Mouse (Mus musculus): Measurements from ENCODE around the gene 1700020D05Rik.

Gene 1700020D05Rik

DNA sequence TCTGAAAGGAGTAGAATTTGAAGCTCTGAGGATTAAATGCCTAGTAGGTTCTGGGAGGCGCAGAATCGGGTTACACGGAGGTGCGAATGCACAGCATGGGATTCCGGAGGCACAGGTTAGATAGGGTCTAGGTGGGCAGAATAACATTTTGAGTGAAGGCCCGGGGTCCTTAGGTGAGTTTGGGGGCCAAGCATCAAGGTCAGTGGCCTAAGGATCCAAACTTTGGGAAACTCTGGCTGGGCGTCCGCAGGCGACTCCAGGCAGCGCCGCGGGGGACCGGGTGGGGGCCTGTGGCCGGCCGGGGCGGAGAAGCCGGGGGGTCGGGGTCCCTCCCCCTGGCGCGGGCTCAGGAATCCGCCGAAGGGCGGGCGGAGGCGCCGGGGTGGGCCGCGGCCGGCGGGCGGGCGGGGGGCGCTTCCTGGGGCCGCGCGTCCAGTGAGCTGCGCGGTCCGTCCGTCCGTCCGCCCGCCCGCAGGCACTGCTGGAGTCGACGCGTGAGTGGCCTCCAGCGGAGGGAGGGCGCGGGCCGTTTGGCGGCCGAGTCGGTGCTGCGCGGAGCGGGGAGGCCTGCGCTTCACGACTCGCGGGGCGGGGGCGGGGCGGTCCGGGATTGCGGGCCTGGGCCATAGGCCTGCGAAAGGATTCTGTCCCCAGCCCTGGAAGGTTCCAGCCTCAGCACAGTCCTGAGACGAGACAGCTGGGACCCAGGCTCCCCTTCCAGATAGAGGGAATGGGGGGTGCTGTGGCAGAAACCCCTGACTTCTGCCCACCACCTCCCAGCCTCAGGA, 29.1 kb downstream of the 1700020D05Rik start:
- peak; percentile 97 for DNase-seq

DNA sequence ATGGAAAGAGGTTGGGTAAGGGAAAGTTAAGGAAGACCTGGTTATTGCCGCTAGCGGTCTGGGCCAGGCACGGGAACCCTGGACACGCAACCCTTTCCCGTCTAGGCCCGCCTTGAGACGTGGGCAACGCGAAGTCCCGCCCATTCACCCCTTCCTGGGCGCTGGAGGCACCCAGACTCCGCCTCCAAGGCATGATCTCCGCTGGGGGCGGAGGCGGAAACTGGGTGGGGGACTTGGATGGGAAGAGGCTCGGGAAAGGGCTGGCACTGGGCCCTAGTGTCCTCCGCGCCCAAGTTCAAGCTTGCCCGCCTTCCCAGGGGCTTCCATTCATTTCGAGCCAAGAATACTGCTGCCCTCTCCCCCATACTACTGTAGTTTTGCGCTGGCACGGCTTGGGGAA, 29.9 kb downstream of the 1700020D05Rik start, which contains the start of gene Efemp2:
Gene Efemp2, plus strand, starts transcription at position 235 of the 400 bp plus-strand sequence.
- peak; percentile 99 for DNase-seq

DNA sequence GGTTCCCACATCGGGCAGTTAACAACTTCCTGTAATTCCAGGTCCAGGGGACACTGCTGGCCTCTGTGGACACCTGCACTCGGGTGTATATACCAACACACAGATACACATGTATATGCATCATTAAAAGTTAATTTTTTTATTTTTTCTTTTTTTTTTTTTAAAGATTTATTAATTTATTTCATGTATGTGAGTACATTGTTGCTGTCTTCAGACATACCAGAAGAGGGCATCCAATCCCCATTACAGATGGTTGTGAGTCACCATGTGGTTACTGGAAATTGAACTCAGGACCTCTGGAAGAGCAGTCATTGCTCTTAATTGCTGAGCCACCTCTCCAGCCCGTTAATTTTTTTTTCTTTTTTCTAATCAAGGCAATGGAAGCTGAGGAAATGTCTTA, 30.7 kb downstream of the 1700020D05Rik start:
- DNase-seq: no peak

DNA sequence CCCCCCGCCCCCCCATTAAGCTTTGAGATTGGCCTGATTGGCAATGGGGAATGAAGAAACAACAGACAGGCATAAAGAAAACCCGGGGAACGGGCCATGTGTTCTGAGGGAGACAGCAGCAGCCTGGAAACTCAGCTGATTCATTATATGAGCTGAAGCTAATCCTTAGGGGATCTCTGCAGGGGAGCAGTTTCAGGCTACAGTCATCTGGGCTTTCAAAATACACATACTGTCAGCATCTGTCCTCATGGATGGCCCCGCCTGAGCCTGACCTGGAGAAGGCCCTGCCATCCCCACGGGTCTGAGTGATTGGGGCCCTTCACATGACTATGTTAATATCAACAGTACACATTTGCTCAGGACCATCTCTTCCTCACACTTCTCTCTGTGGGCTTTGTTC, 31.7 kb downstream of the 1700020D05Rik start:
- no peak for DNase-seq

DNA sequence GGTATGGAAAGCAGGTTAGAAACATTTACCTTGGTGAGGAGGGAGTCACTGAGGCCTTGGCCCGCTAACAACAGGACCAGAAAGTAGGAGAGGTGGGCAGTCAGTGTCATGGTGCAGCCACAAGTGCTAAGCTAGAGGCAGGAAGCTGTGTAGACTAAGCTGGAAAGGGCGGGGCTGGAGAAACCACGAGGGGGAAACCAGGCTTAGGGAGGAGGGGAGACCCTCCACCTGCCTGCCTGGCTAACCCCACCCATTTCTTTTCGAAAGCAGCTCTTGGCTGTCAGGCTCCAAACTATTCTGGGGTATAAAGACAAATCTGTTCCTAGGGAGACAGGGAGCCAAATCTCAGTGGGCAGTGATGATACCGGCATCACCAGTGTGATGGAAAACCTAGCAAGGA, 35.2 kb downstream of the 1700020D05Rik start, which contains the start of gene Ctsw:
Gene Ctsw, minus strand, starts transcription at position 134 of the 400 bp plus-strand sequence.
- DNase-seq: peak; percentile 91

DNA sequence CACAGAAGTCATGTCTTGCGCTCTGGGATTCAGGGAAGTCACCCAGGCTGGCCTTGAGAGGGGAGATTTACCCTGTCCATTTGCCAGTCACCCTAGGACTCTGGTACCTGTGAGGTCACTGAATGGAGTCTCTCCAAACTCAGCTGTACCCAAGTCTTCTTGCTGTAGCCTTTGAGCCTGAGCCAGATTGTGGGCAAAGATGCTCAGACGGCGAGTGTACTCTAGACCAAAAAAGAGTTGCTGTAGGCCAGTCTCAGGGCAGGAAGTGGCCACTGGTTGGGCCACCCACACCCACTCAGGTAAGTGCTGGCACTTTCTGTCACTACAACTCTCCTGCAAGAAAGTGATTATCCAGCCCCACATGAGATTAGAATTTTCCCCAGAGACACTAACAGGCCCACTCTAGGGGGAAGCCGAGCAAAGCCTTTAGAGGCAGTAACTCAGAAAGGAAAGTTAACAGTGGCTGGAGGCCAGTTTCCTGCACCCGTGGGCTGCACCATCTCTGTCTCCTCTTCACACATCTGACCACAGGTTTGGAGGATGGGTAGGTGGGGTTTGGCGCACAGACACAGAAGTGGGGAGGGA, 36.6 kb downstream of the 1700020D05Rik start:
- no peak for DNase-seq

DNA sequence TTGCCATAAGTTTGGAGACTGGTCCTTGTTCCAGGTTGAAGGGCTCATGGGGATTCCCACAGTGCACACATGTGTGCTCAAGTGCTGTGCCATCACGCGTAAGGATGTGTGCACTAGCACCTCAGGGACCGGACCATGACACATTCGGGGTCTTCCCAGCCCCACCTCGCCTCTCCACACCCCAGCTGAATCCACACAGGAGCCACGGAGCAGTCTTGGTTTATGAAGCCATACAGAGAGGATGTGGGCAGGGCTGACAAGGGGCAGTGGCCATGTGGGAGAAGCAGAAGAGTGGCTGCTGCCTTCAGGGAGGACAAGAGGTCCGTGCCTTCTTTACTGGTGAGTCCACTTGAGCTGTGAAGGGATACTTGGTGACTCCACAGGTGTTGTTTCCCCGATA, 38.5 kb downstream of the 1700020D05Rik start:
- peak; percentile 92 for DNase-seq

DNA sequence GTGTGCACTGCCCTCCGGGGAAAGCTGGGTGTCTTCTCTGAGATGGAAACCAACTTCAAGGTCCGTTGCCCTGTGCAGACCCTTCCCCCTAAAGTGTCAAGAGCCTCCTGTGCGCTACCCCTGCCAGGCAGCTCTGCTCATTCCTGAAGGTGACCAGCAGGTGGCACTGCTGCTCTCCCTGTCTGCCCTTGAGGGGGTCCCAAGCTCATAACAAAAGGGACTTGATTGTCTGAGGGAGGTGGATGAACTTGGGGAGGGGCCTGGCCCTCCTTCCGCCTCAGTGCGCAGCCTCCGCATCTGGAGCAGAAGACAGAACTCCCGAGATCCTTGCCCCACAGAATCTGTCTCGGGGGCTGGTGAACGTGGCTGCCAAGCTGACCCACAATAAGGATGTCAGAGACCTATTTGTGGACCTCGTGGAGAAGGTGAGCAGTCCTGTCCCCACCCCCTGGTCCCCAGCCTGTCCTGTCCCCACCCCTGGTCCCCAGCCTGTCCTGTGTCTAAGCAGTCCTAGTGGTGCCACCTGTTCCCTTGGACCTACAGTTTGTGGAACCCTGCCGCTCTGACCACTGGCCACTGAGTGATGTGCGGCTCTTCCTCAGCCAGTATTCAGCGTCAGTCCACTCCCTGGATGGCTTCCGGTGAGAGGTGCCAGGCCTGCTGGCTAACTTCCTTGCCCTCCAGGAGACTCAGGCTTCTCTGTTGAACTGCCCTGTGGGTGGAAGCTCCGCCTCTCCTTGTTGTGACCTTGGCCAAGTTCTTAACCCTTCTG, 39.6 kb downstream of the 1700020D05Rik start:
- DNase-seq: peak; percentile 96

DNA sequence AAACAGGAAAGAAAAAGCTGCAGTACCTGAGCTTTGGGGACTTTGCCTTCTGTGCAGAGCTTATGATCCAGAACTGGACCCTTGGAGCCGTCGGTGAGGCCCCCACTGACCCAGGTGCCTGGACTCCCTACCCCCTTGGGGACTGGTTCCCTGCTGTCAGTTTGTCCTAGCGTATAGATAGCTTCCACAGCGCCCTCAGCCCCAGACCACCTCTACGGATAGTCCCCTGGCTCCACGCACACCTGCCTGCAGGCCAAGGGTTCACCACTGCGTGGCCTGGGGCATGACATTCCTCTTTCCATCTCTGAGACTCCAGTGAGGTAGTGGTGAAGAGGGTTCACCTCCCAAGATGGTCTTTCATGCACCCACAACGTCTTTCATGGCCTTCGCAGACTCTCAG, 40.4 kb downstream of the 1700020D05Rik start:
- DNase-seq: peak; percentile 92

DNA sequence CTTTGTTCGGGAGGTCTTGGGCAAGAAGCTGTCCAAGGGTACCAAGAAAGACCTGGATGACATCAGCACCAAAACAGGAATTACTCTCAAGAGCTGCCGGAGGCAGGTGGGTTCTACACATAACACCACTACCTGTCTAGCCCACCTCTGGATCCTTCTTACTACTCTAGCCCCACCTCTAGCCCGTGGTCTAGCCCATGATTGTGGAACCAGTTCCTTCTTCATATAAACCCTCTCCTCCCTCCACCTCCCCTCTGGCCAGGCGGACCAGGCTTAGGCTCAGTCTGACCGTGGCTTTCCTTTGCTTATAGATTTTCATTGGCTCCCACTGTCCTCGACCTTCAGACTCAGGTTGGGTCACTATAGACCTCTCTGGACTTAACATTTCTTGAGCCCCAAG, 42.2 kb downstream of the 1700020D05Rik start:
- DNase-seq: peak; percentile 93

DNA sequence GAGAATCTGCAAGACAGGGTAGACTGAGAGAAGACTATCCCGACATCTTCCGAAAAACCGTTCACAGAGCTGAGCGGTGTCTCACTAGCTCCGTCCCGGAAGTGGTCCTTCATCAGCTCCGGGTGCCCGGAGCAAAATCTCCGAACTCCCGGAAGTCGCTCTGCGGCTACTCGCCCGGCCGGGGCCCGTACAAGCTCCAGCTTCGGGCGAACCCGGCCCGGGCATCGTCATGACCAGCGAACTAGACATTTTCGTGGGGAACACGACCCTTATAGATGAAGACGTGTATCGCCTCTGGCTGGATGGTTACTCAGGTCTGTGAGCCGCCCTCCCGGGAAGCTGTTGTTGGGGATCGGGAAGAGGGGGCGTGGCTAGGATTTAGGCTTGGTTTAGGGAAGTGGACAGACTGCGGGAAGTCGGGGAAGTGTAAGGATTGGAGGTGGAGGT, 43.1 kb downstream of the 1700020D05Rik start, which contains the start of gene Fibp:
Gene Fibp, plus strand, starts transcription at position 151 of the 447 bp plus-strand sequence.
- DNase-seq: peak; percentile 98

DNA sequence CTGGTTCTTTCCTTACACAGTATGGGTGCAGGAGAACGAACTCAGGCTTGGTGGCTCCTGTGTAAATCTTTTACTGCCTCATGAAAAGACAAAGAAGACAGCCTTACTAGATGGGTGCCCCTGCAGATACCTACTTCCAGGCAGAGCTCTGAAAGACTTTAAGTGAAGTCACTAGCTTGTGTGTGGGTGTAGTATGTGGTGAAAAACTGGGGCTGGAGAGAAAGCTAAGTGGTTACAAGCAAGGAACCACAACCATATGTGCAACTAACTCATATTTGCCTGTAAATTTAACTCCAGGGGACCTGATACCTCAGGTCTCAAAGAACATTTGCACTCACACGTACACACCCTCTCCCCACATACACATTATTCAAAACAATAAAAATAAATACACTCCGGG, 43.7 kb downstream of the 1700020D05Rik start:
- DNase-seq: no peak

DNA sequence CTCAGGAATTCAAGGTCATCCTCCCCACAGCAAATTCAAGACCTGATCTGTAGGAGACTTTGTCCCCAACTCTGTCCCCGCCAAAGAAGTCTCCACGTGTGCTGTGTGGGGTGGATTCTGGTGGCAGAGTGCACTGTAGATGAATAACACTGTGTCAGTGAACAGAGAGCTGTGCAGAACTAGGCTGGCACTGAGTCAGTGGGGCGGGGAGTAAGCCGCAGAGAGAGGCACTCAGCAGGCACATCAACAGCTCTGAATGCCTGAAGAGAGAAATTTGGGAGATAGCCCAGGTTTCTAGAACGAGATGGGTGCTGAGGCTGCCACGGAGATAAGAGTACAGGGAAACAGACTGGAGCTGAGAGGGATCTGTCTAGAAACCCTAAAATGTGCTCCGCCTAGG, 44.6 kb downstream of the 1700020D05Rik start:
- DNase-seq: peak; percentile 94

DNA sequence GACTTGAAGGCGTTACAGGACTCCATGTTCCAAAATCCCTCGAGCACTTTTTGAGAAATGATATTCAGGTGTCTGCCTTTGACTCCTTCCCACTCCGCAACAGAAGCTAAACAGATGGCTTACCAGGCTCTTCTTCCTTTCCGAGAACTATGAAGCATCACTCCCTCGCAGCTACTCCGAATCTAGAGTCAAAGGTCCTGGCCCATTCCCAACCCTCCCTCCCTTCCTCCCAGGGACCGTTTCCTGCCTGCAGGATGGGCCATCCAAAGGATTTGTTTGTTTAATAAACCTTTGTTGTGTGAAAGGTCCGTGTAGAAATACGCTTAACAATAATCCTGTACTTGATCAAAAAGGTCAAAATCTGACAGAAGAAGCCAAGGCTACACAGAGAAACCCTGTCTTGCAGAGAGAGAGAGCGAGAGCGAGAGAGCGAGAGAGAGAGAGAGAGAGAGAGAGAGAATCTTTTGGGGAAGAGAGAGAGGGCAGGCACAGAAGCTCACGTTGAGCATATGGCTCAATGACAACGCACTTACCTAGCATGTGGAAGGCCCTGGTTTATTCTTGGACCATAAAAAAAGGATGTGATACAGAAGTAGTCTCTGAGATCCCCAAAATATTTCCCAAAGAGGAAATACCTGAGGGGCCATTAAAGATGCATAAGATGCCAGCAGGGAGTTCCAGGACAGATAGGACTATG, 45.7 kb downstream of the 1700020D05Rik start, which contains the start of gene Ccdc85b:
Gene Ccdc85b, minus strand, starts transcription at position 149 of the 697 bp plus-strand sequence.
- DNase-seq: no peak

DNA sequence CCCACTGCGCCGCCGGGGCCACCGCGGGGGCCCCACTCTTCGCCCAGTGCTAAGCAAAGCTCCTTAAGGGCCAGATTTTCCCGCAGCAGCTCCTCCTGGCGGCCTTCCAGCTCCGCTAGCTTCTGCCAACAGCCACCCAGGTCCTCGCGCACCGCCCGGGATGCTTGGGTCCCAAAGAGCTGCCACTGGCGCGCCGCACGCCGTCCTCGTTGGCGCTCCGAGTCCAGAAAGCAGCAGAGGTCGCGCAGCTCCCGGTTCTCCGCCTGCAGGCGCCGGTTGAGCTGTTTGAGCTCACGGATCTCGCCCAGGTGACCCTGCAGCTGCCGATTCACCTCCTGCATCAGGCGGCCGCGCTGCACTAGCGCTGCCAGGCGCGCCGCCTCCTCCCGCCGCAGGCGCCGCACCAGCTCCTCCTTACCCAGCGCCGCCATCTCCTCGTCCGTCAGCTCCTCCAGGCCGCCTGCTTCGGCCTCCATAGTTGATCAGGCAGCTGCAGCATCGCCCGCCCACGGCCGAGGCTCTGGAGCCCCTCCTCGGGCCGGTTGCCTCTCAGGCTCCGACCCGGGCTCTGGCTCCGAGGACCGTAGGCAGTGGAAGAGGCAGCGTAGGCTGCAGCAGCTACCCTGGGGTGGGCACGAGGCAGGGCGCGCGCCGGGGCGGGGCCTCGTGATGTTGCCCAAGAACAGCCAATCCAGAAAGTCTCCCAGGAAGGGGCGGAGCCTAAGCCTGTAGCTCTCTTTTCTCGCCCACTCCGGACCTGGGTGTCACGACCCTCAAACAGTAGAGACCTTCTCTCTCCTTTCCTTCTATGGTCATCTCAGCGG, 46.5 kb downstream of the 1700020D05Rik start:
- DNase-seq: peak; percentile 100

DNA sequence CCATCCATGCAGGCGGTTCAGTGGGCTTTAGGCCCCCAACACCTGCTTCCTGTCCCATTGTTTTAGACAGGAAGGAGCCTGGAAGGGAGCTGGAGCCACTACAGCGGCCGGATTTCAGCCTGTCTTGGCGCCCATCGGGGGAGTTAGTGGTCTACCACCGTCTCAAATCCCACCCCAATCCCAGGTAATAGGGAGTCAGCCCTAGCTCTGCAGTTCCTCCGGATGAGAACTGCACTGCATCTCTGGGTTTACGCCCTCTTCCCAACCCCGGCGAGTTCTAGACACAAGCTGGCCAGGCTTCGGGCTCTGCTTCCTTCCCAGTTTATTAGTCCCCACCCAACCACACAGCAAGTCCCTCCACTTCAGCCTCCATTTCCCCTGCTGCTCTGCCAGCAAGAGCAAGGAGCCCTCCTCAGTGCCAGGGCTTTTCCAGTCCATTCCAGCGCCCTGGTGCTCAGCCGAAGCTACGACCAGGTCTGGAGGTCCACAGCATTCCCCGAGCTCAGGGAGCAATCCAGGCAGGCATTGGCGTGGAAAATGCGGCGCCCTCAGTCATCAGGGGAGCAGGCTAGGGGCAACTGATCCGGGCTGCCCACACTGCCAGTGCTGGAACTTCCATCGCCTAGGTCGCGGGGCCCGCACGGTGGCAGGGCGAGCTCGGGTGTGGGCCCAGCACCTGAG, 47.2 kb downstream of the 1700020D05Rik start:
- peak; percentile 98 for DNase-seq

DNA sequence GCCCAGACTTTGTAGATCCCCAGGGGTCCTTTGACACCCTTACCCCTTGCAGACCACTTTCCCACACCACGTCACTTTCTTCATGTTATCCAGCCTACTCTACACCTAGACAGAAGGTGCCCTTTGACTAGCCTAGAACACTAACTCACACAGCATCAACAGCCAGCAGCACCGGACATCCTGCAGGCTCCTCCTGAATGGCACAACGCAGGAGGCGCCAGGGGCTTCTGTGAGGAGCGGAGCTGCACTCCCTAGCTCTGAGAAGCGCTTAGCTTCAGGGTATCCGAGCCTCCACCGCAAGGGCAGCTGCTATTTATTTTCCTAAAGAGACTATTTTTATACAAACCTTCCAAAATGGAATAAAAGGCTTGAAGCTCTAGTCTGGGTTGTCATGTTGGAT, 48.0 kb downstream of the 1700020D05Rik start:
- DNase-seq: peak; percentile 88

DNA sequence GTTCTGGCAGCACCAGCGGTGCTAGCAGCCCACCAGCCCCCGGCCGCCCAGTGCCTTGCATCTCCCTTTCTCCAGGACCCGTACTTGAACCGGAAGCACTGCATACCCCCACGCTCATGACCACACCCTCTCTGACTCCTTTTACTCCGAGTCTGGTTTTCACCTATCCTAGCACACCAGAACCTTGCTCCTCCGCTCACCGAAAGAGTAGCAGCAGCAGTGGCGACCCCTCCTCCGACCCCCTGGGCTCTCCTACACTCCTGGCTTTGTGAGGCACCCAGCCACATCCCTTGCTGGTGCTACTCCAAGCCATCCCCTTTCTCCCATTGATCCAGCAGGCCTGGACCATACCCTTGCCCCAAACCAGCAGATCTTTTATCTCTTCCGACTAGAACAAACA, 48.5 kb downstream of the 1700020D05Rik start:
- peak; percentile 92 for DNase-seq
